Mouse (Mus musculus) limb, embryonic 14.5 days (tissue): ENCODE results near the gene AL732309.1. TPM values are rescaled to one million over a fixed set of nuclear protein-coding genes. Genes with fewer than 3 reads are reported as not detected.

Experiments used
- ATAC-seq: fragments of 200-750 bp; cut with Nextera tagmentation; 2 replicates; pipeline ENCODE4 v1.8.0; 2017; ENCODE audit warnings: low read depth, moderate number of reproducible peaks, moderate TSS enrichment; ENCODE audit not compliant: low FRiP score
- DNase-seq: peaks from one replicate; pipeline ENCODE4 v3.0.0-alpha.2; 2015; ENCODE audit warnings: low spot score
- H3K27ac ChIP-seq: fragments of 300-500 bp; sonication (generic); replicated peaks from 2 replicates; pipeline ENCODE4 v1.5.1; 2014; ENCODE audit warnings: low read depth, mild to moderate bottlenecking, low read length, moderate library complexity, mixed read lengths
- H3K27me3 ChIP-seq: fragments of 300-500 bp; sonication (generic); 2 replicates; pipeline ENCODE4 v1.6.1; 2014; ENCODE audit warnings: low read length, mixed read lengths; ENCODE audit not compliant: control insufficient read depth, insufficient read depth
- H3K36me3 ChIP-seq: fragments of 300-500 bp; sonication (generic); 2 replicates; pipeline ENCODE4 v1.6.1; 2014; ENCODE audit warnings: mild to moderate bottlenecking, low read length, moderate library complexity, mixed read lengths; ENCODE audit not compliant: control insufficient read depth, insufficient read depth
- H3K4me1 ChIP-seq: fragments of 300-500 bp; sonication (generic); 2 replicates; pipeline ENCODE4 v1.6.1; 2014; ENCODE audit warnings: antibody characterized with exemption, low read length, mixed read lengths; ENCODE audit not compliant: control insufficient read depth, insufficient read depth
- H3K4me2 ChIP-seq: fragments of 300-500 bp; sonication (generic); replicated peaks from 2 replicates; pipeline ENCODE4 v1.6.1; 2014; ENCODE audit warnings: low read depth, mild to moderate bottlenecking, low read length, moderate library complexity; ENCODE audit not compliant: severe bottlenecking
- H3K4me3 ChIP-seq: fragments of 300-500 bp; sonication (generic); replicated peaks from 2 replicates; pipeline ENCODE4 v1.5.1; 2014; ENCODE audit warnings: low read length
- H3K9ac ChIP-seq: fragments of 300-500 bp; sonication (generic); 2 replicates; pipeline ENCODE4 v1.6.1; 2014; ENCODE audit warnings: mild to moderate bottlenecking, low read depth, low read length, moderate library complexity; ENCODE audit not compliant: severe bottlenecking
- H3K9me3 ChIP-seq: fragments of 300-500 bp; sonication (generic); 2 replicates; pipeline ENCODE4 v1.6.1; 2016; ENCODE audit warnings: low read length; ENCODE audit not compliant: control insufficient read depth
- POLR2A ChIP-seq: fragments of 200-500 bp; IDR thresholded peaks from 2 replicates; pipeline ENCODE4 v1.8.0; 2012; ENCODE audit warnings: inconsistent platforms, mild to moderate bottlenecking, moderate library complexity, borderline replicate concordance; ENCODE audit not compliant: insufficient read depth, insufficient read length; ENCODE audit errors: extremely low read depth
- WGBS: fragments of 180-500 bp; shearing (Covaris S2); extraction: QIAGEN DNeasy Blood & Tissue Kit; methylation state at CpG from one replicate; pipeline ENCODE4 v1.1.7; 2014; 5-methylcytosine and 5-hydroxymethylcytosine counted together
- polyA plus RNA-seq, 2 experiments: library from polyadenylated mRNA; depleted of rRNA in 1 of 2; stranded (reverse) in 1 of 2; unstranded in 1 of 2; fragments of >200 nt; fragmentation: Nextera tagmentation in 1 of 2; extraction: Ambion mirVana in 1 of 2; gene quantifications; 2 replicates each; pipeline versions ENCODE4 v1.2.1 to v1.2.3; 2012 to 2014

AL732309.1 gene
- polyA plus RNA-seq, 2 experiments: 8.3 to 19.2 TPM

GRCm38 (mm10) chr2:25226864-25227263 lies 19.8 kb downstream of the AL732309.1 start:
- ATAC-seq (no peak), DNase-seq (no peak)
- Histone ChIP-seq H3K36me3 (peaks cover 2% of the 10 kb centered on the region; the same call in 1 of the 2 replicates), H3K27me3 (no peaks in the 10 kb centered on the region), H3K27ac (no peak overlapping the region), H3K4me1 (peaks cover 12% of the 10 kb centered on the region), H3K4me2 (no peak overlapping the region), H3K9ac (no peak overlapping the region), H3K4me3 (no peak overlapping the region), H3K9me3 (no peaks in the 10 kb centered on the region)
- WGBS: 65% methylated on average over 5 of the region's 5 CpGs
- no peak for TF ChIP-seq POLR2A

GRCm38 (mm10) chr2:25225811-25226379 lies 20.8 kb downstream of the AL732309.1 start:
- WGBS: 65% methylated on average over 8 of the region's 8 CpGs
- Histone ChIP-seq H3K36me3 (peaks cover 9% of the 10 kb centered on the region; the same call in 1 of the 2 replicates), H3K4me3 (no peak overlapping the region), H3K4me1 (peaks cover 12% of the 10 kb centered on the region), H3K27ac (peak overlapping the region; percentile 91; the same call in 1 of the 2 replicates), H3K27me3 (no peaks in the 10 kb centered on the region), H3K9me3 (no peaks in the 10 kb centered on the region), H3K9ac (no peak overlapping the region), H3K4me2 (peak overlapping the region; percentile 50; the same call in 1 of the 2 replicates)
- no peak for TF ChIP-seq POLR2A
- no peak for ATAC-seq
- no peak for DNase-seq

GRCm38 (mm10) chr2:25224766-25225752 lies 21.6 kb downstream of the AL732309.1 start:
- Histone ChIP-seq H3K4me3 (peak overlapping the region; percentile 86), H3K36me3 (peaks cover 9% of the 10 kb centered on the region; the same call in 1 of the 2 replicates), H3K9me3 (no peaks in the 10 kb centered on the region), H3K27me3 (no peaks in the 10 kb centered on the region), H3K9ac (peak overlapping the region; percentile 72), H3K4me2 (peak overlapping the region; percentile 50), H3K4me1 (peaks cover 12% of the 10 kb centered on the region), H3K27ac (peak overlapping the region; percentile 91)
- ATAC-seq: peak; percentile 96
- peak; percentile 78; the same call in 1 of the 2 replicates for TF ChIP-seq POLR2A
- WGBS: 2% methylated on average over 35 of the region's 41 CpGs
- peak; percentile 100 for DNase-seq

- H3K27ac ChIP-seq: peak within 1 kb of the TSS; percentile 91
- H3K9ac ChIP-seq: peak within 1 kb of the TSS; percentile 76
- ATAC-seq (no peak), DNase-seq (no peak)
- peaks cover 12% of the 10 kb centered on the region for H3K4me1 ChIP-seq
- 0% methylated on average over 13 of the region's 17 CpGs for whole genome bisulfite sequencing
- no peaks in the 10 kb centered on the region for H3K9me3 ChIP-seq
- H3K36me3 ChIP-seq: peaks cover 9% of the 10 kb centered on the region; the same call in 1 of the 2 replicates
- H3K27me3 ChIP-seq: no peaks in the 10 kb centered on the region
- H3K4me3 ChIP-seq: peak within 1 kb of the TSS; percentile 86
- H3K4me2 ChIP-seq: peak within 1 kb of the TSS; percentile 57
- peak; percentile 99; the same call in 1 of the 2 replicates for TF ChIP-seq POLR2A
Observed at GRCm38 (mm10) chr2:25224492-25224765, 22.2 kb downstream of the AL732309.1 start, which contains the start of gene Tubb4b. TSS of gene Tubb4b (minus strand) at chr2:25224702.
